In the genomic region with DNA sequence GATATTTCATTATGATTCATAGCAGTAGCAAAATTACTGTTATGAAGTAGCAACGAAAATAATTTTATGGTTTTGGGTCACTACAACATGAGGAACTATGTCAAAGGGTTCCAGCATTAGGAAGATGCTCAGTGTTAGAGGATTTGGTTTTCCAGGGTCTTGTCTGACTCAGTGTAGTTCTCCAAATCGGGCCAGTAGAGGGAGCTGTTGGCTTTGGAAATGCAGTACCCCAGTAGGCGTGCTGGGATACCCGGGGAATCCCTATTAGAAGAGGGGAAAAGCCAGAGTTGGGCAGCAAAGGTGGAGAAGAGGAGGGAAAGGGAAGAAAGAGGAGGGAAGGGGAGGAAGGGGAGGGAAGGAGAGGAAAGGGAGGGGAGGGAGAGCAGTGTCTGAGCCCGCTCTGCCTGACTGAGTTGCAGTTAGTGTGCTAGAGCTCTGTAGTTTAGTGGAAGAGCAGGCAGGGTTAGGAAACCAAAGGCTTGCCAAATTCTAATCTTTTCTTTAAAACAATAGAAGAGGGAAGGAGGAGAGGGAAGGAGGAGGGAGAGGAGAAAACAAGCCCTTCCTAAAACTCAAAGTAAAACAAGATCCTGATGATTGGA, we compare ENCODE assay signal across 9 mouse cellular contexts. TPM values are rescaled to one million over a fixed set of nuclear protein-coding genes. Genes with fewer than 3 reads are reported as not detected.
A peak's percentile ranks its signal among the peaks of the same experiment; 100 is the strongest.
DNase-seq lines count a peak whose midpoint lies in the region; ATAC-seq and TF ChIP-seq lines count a peak whose summit lies in the region.
"Had no signal": no experiment of that assay in that cellular context is flagged by ENCODE, and none has a peak within 500 bp of the region (broad histone marks: within the 10 kb centered on the region; RNA-seq: fewer than 3 reads in every experiment).

No protein-coding gene starts in this region.

- peak; percentile 86 for TF ChIP-seq CTCF in layer of hippocampus, adult 2 months (conservative IDR thresholded peaks at IDR 0.05)
- peak; percentile 87 for TF ChIP-seq CTCF in lung, postnatal 0 days (IDR thresholded peaks at IDR 0.05)

- H3K4me3 ChIP-seq in ES-E14 (ENCODE audit: insufficient read depth in 1 of 2, low read depth in 1 of 2, low read length in 2 of 2, poor library complexity in 1 of 2, severe bottlenecking in 1 of 2): no peak overlapping the region
- H3K4me3 ChIP-seq in layer of hippocampus, adult 2 months: no peak overlapping the region
- H3K4me3 ChIP-seq in lung, postnatal 0 days (ENCODE audit: low read depth, low read length): no peak overlapping the region
- H3K4me3 ChIP-seq: liver, embryonic 15.5 days had no signal

- H3K9ac ChIP-seq in ES-E14 (ENCODE audit: insufficient read depth, low read depth, low read length, poor library complexity, severe bottlenecking): no peak overlapping the region
- H3K9ac ChIP-seq in lung, postnatal 0 days (replicated peaks; ENCODE audit: low read depth): no peak overlapping the region
- H3K9ac ChIP-seq: liver, embryonic 15.5 days had no signal

- H3K4me1 ChIP-seq in ES-E14 (ENCODE audit: control insufficient read depth in 2 of 2, insufficient read depth in 2 of 2, low read length in 2 of 2, poor library complexity in 1 of 2): peaks cover 4 to 17% of the 10 kb centered on the region in 2 experiments; a peak in 2 of 4 replicates
- H3K4me1 ChIP-seq in lung, postnatal 0 days (ENCODE audit: insufficient read depth, low read depth, low read length): peaks cover 5% of the 10 kb centered on the region; the same call in 1 of the 2 replicates
- H3K4me1 ChIP-seq: liver, embryonic 15.5 days had no signal

- H3K36me3 ChIP-seq in ES-E14 (ENCODE audit: control insufficient read depth, insufficient read depth, low read length, poor library complexity, severe bottlenecking): no peaks in the 10 kb centered on the region
- H3K36me3 ChIP-seq in lung, postnatal 0 days (ENCODE audit: insufficient read depth, low read length): no peaks in the 10 kb centered on the region
- H3K36me3 ChIP-seq: liver, embryonic 15.5 days had no signal

- 4% methylated on average over 5 of the region's 5 CpGs for WGBS in lung, postnatal 0 days

- no peaks in the 10 kb centered on the region for H3K27me3 ChIP-seq in lung, postnatal 0 days (replicated peaks; ENCODE audit: insufficient read depth, low read length)
- H3K27me3 ChIP-seq: liver, embryonic 15.5 days had no signal

- H3K27ac ChIP-seq in ES-E14 (ENCODE audit: insufficient read depth, low read depth, low read length, poor library complexity, severe bottlenecking): no peak overlapping the region
- H3K27ac ChIP-seq in layer of hippocampus, adult 2 months: no peak overlapping the region
- H3K27ac ChIP-seq in lung, postnatal 0 days (ENCODE audit: low read length): no peak overlapping the region
- H3K27ac ChIP-seq: liver, embryonic 15.5 days had no signal

- H3K9me3 ChIP-seq in ES-E14 (ENCODE audit: control insufficient read depth, insufficient read depth, low read depth, low read length): no peaks in the 10 kb centered on the region
- no peaks in the 10 kb centered on the region for H3K9me3 ChIP-seq in lung, postnatal 0 days (ENCODE audit: low read length)
- H3K9me3 ChIP-seq: liver, embryonic 15.5 days had no signal

- no peak overlapping the region for H3K4me2 ChIP-seq in lung, postnatal 0 days (replicated peaks; ENCODE audit: low read depth, low read length)
- H3K4me2 ChIP-seq: liver, embryonic 15.5 days had no signal

- peak; percentile 81 for DNase-seq in ES-E14 (ENCODE audit: low read depth, low spot score)
- DNase-seq in cerebellum, adult 11-12 months: peak; percentile 53
- DNase-seq in forelimb bud, embryonic 11.5 days (ENCODE audit: low read depth, low spot score): peak; percentile 88
- peak; percentile 92 for DNase-seq in heart, postnatal 4 days
- DNase-seq in layer of hippocampus, adult 2 months (ENCODE audit: low spot score in 2 of 2): peak; percentile 82 to 95
- peak; percentile 85 for DNase-seq in lung, postnatal 0 days (ENCODE audit: low spot score)
- peak; percentile 68 for DNase-seq in ovary, postnatal 36 days (ENCODE audit: low spot score)
- peak; percentile 74 for DNase-seq in thymus, postnatal 4 days

- in situ Hi-C loops in ES-E14 (cut with MboI; ENCODE audit: low sequenced_read_pairs in 2 of 2, unreplicated experiment in 2 of 2): loop anchor here in 1 of 2 experiments (25.0 kb wide), 1 partner anchor 272 kb away; no protein-coding TSS in a partner anchor

- TF ChIP-seq EP300 in lung, postnatal 0 days (IDR thresholded peaks at IDR 0.05): no peak

- ATAC-seq in lung, postnatal 0 days: peak; percentile 75

TF ChIP-seq in ES-E14, 5 proteins besides CTCF, POLR2A, EP300 and RAD21:
- no peak for TF ChIP-seq HCFC1 (IDR thresholded peaks at IDR 0.05; ENCODE audit: borderline replicate concordance, insufficient read depth, low read length)
- TF ChIP-seq ZC3H11A (IDR thresholded peaks at IDR 0.05; ENCODE audit: borderline replicate concordance, low read depth, low read length): peak; percentile 88

RNA-seq across cellular contexts. Expression of a gene that starts 51.8 kb away (rescaled TPM):
- total RNA-seq in ES-E14 (2012; rRNA removed): 2.6 and 3.8 TPM in 2 replicates
- total RNA-seq in heart, postnatal 4 days (2021): 10 to 100 TPM; 12.8 to 13.4 TPM
- total RNA-seq in layer of hippocampus, adult 2 months (2021): 10 to 100 TPM; 58.7 to 59.4 TPM
- polyA plus RNA-seq in lung, postnatal 0 days (2015; fragmentation: Nextera tagmentation; extraction: Ambion mirVana): 18.7 and 19.8 TPM in 2 replicates

Comparison
In these comparisons a context has a peak if more than half of its experiments do, and no peak if none do; other contexts are left out.
1. RNA of a gene that starts 51.8 kb away (total RNA-seq): 58.7 to 59.4 TPM in layer of hippocampus, adult 2 months; 12.8 to 13.4 TPM in heart, postnatal 4 days and 2.6 to 3.8 TPM in ES-E14; every median in the first group is over 4 times any median in the second.
2. Peak in every context shown above with its lines, with median percentiles within 50 percentile points of each other: DNase-seq.